Mouse (Mus musculus) hematopoietic stem cell, adult 5-6 weeks (primary cell): Measurements from ENCODE around the gene Hnrnph1. TPM values are rescaled to one million over a fixed set of nuclear protein-coding genes. Genes with fewer than 3 reads are reported as not detected.

Source experiments
- ATAC-seq, 2 experiments: fragments of 125-278 bp in 1 of 2; replicated peaks in 1 of 2; 2 replicates each; pipeline ENCODE4 v1.8.0; 2016 to 2017; ENCODE audit warnings: inconsistent platforms in 2 of 2, mild to moderate bottlenecking in 2 of 2, moderate number of reproducible peaks in 2 of 2, low read depth in 1 of 2, moderate TSS enrichment in 1 of 2; ENCODE audit not compliant: low FRiP score in 2 of 2, poor library complexity in 2 of 2, severe bottlenecking in 2 of 2, insufficient read depth in 1 of 2, low TSS enrichment in 1 of 2
- total RNA-seq: library from RNA; stranded (forward); fragments of 172-1452, 232-1000 nt; gene quantifications from 2 replicates; pipeline ENCODE4 v1.2.3, GENCODE M21; 2017

The Hnrnph1 gene
- total RNA-seq, 1 experiment from 2014 or later = 1,107 TPM

GRCm38 (mm10) chr11:50369360-50369911 lies 7.4 kb upstream of the Hnrnph1 start:
- peak in 1 of 2 experiments; percentile 23; a peak in 2 of 4 replicates for ATAC-seq

GRCm38 (mm10) chr11:50370969-50371368 lies 5.8 kb upstream of the Hnrnph1 start:
- ATAC-seq = no peak

- ATAC-seq = peak; percentile 62 to 78; a peak in 2 of 4 replicates
These were observed 5.4 kb upstream of the Hnrnph1 start for GRCm38 (mm10) chr11:50371399-50371841.

- ATAC-seq = no peak
These were observed 4.9 kb upstream of the Hnrnph1 start for GRCm38 (mm10) chr11:50371911-50372310.

GRCm38 (mm10) chr11:50373086-50373485 lies 3.7 kb upstream of the Hnrnph1 start:
- ATAC-seq = no peak

GRCm38 (mm10) chr11:50373621-50374020 lies 3.2 kb upstream of the Hnrnph1 start:
- ATAC-seq = no peak

- ATAC-seq = no peak
These were observed 2.3 kb upstream of the Hnrnph1 start for GRCm38 (mm10) chr11:50374286-50375015.

- ATAC-seq = no peak
These were observed 1.4 kb upstream of the Hnrnph1 start for GRCm38 (mm10) chr11:50375421-50375820.

- no peak for ATAC-seq
These were observed 517 bp upstream of the Hnrnph1 start for GRCm38 (mm10) chr11:50376156-50376790.

GRCm38 (mm10) chr11:50377892-50378684 lies 1.3 kb downstream of the Hnrnph1 start:
- ATAC-seq = peak; percentile 18 to 22; a peak in 3 of 4 replicates

GRCm38 (mm10) chr11:50379023-50379752 lies 2.4 kb downstream of the Hnrnph1 start:
- no peak for ATAC-seq

GRCm38 (mm10) chr11:50381311-50381710 lies 4.5 kb downstream of the Hnrnph1 start:
- ATAC-seq = no peak

GRCm38 (mm10) chr11:50387167-50387679 lies 10.4 kb downstream of the Hnrnph1 start:
- no peak for ATAC-seq

GRCm38 (mm10) chr11:50387697-50388096 lies 10.9 kb downstream of the Hnrnph1 start:
- no peak for ATAC-seq

GRCm38 (mm10) chr11:50388217-50388929 lies 11.6 kb downstream of the Hnrnph1 start:
- ATAC-seq = no peak

GRCm38 (mm10) chr11:50389011-50389410 lies 12.2 kb downstream of the Hnrnph1 start:
- ATAC-seq = no peak
